Mouse (Mus musculus): ENCODE measurements around the gene Lhb.

- TF ChIP-seq POLR2A (IDR thresholded peaks at IDR 0.05; ENCODE audit: borderline replicate concordance, control insufficient read depth, low read depth, low read length) (no peak), CTCF (IDR thresholded peaks at IDR 0.05; ENCODE audit: control insufficient read depth, insufficient read depth, low read length) (no peak)
Observed at GRCm38 (mm10) chr7:45395129-45395541, 25.5 kb upstream of the Lhb start.

Measured in bone marrow, adult 2 months (tissue).